ENCODE assay signal across 40 mouse cellular contexts in genomic region chr7:23470832-23471231, GRCm38 (mm10). TPM values are rescaled to one million over a fixed set of nuclear protein-coding genes. Genes with fewer than 3 reads are reported as not detected.
"Had no signal": no experiment of that assay in that cellular context is flagged by ENCODE, and none has a peak within 500 bp of the region (broad histone marks: within the 10 kb centered on the region; RNA-seq: fewer than 3 reads in every experiment).

No protein-coding gene starts in this region.

RNA-seq across cellular contexts. Expression of gene Vmn1r167, which starts 36.2 kb away (rescaled TPM):
- total RNA-seq: left cerebral cortex, postnatal 10 days; left cerebral cortex, postnatal 14 days; left cerebral cortex, postnatal 25 days; left cerebral cortex, postnatal 36 days; left cerebral cortex, postnatal 4 days; liver, adult 2 months; megakaryocyte progenitor cell, adult 5-6 weeks; megakaryocyte, adult 5-6 weeks; megakaryocyte-erythroid progenitor cell, adult 5-6 weeks; midbrain, postnatal 0 days; monocyte, adult 5-6 weeks had no signal
- polyA plus RNA-seq: limb, embryonic 10.5 days; limb, embryonic 11.5 days; limb, embryonic 12.5 days; limb, embryonic 13.5 days; limb, embryonic 14.5 days; limb, embryonic 15.5 days; liver, adult 2 months; liver, embryonic 11.5 days; liver, embryonic 12.5 days; liver, embryonic 13.5 days; liver, embryonic 14.5 days; liver, embryonic 15.5 days; liver, embryonic 16.5 days; liver, postnatal 0 days; lung, adult 2 months; lung, embryonic 14.5 days; lung, embryonic 15.5 days; lung, embryonic 16.5 days; lung, postnatal 0 days; macrophage; midbrain, embryonic 10.5 days; midbrain, embryonic 11.5 days; midbrain, embryonic 12.5 days; midbrain, embryonic 13.5 days; midbrain, embryonic 14.5 days; midbrain, embryonic 15.5 days; midbrain, embryonic 16.5 days; midbrain, postnatal 0 days; myocyte; neural tube, embryonic 11.5 days; neural tube, embryonic 12.5 days had no signal
